Mouse (Mus musculus): ENCODE measurements around the gene Nckap5.

DNA sequence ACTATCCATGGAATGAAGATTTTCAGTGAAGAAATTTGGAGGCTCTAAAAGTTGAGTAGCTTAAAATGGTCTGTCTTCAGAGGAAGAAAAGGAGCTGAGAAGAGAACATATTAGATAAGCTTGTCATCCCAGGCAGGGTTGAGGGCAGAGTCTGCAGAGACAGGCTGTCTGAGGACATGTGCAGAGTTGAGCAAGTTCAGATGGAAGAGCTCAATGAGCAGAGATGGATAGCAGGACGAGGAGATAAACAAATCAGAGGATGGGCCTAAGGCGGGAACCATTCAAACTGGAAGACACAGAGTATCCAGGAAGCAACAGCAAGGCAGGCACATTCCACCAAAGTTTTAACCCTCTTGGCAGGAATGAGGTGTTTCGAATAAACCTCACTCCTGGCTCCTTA, 235.8 kb downstream of the Nckap5 start:
- TF ChIP-seq CTCF (IDR thresholded peaks at IDR 0.05; ENCODE audit: control insufficient read depth, insufficient read depth, insufficient read length) (no peak), MYOG (IDR thresholded peaks at IDR 0.05; ENCODE audit: control insufficient read depth, extremely low read depth, insufficient read length) (no peak), MYOD1 (IDR thresholded peaks at IDR 0.05; ENCODE audit: control insufficient read depth, insufficient read length, low read depth) (no peak), MAX (IDR thresholded peaks at IDR 0.05) (no peak), CEBPB (IDR thresholded peaks at IDR 0.05; ENCODE audit: low read depth) (no peak), USF1 (IDR thresholded peaks at IDR 0.05; ENCODE audit: low read depth) (no peak)

All from C2C12 (cell line).